Mouse (Mus musculus) thymus, adult 2 months (tissue): ENCODE measurements around the gene Wscd2. TPM values are rescaled to one million over a fixed set of nuclear protein-coding genes. Genes with fewer than 3 reads are reported as not detected.

Experiments used
- DNase-seq: peaks from one replicate; pipeline ENCODE4 v3.0.0; 2021
- H3K27ac ChIP-seq: fragments of 200-500 bp; 2 replicates; pipeline ENCODE4 v1.5.1; 2012; ENCODE audit warnings: low read length, control low read depth; ENCODE audit not compliant: control insufficient read depth, insufficient read depth
- H3K27me3 ChIP-seq: fragments of 200-500 bp; 2 replicates; pipeline ENCODE4 v1.6.1; 2012; ENCODE audit warnings: mild to moderate bottlenecking, low read length, moderate library complexity, mixed read lengths; ENCODE audit not compliant: control insufficient read depth, insufficient read depth
- H3K36me3 ChIP-seq: fragments of 200-500 bp; 2 replicates; pipeline ENCODE4 v1.6.1; 2012; ENCODE audit warnings: mild to moderate bottlenecking, low read length, moderate library complexity; ENCODE audit not compliant: control insufficient read depth, insufficient read depth
- H3K4me1 ChIP-seq: fragments of 200-500 bp; replicated peaks from 2 replicates; pipeline ENCODE4 v1.6.1; 2012; ENCODE audit warnings: low read length; ENCODE audit not compliant: control insufficient read depth, insufficient read depth
- H3K4me3 ChIP-seq: fragments of 200-500 bp; 2 replicates; pipeline ENCODE4 v1.5.1; 2012; ENCODE audit warnings: mild to moderate bottlenecking, low read length, control low read depth, moderate library complexity; ENCODE audit not compliant: control insufficient read depth, insufficient read depth
- CTCF ChIP-seq: fragments of 200-500 bp; IDR thresholded peaks from 2 replicates; pipeline ENCODE4 v1.5.1; 2012; ENCODE audit warnings: mild to moderate bottlenecking, control low read depth, low read length, moderate library complexity, borderline replicate concordance; ENCODE audit not compliant: control insufficient read depth, poor library complexity, insufficient read depth; ENCODE audit errors: extremely low read depth
- POLR2A ChIP-seq: fragments of 200-500 bp; IDR thresholded peaks from 2 replicates; pipeline ENCODE4 v1.6.1; 2012; ENCODE audit warnings: mild to moderate bottlenecking, low read length, control low read depth, moderate library complexity; ENCODE audit not compliant: control insufficient read depth, poor library complexity, insufficient read depth; ENCODE audit errors: extremely low read depth
- WGBS: fragments of 180-500 bp; shearing (Covaris S2); methylation state at CpG from one replicate; pipeline ENCODE4 v1.1.7; 2018; 5-methylcytosine and 5-hydroxymethylcytosine counted together
- polyA plus RNA-seq: library from polyadenylated mRNA; depleted of rRNA; stranded (reverse); fragments of >200 nt; gene quantifications from 2 replicates; pipeline ENCODE4 v1.2.3, GENCODE M21; 2012

The Wscd2 gene
- polyA plus RNA-seq, 1 experiment = 1.2 TPM

DNA sequence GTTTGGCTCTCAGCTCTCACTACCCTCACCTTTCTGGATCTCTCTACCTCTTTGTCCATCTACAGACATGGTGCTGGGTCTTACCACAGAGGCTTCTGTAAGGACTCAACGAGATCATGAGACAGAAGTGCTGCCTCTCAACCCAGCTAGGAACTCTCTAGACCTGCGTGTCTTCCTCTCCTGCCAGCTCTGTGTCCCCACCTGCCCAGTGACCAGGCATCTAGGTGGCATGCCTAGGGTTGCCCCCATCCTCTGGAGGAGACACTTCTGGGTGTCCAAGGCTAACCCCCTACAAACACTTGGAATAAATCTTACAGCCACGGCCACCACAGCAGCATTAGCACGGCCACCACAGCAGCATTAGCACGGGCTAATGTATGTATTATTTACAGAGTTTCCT is 119.8 kb downstream of the Wscd2 start:
- Histone ChIP-seq H3K27ac (no peak overlapping the region), H3K36me3 (no peaks in the 10 kb centered on the region), H3K4me1 (no peaks in the 10 kb centered on the region), H3K4me3 (no peak overlapping the region), H3K27me3 (no peaks in the 10 kb centered on the region)
- TF ChIP-seq CTCF (no peak), POLR2A (no peak)
- WGBS = 89% methylated on average over 5 of the region's 5 CpGs
- no peak for DNase-seq

DNA sequence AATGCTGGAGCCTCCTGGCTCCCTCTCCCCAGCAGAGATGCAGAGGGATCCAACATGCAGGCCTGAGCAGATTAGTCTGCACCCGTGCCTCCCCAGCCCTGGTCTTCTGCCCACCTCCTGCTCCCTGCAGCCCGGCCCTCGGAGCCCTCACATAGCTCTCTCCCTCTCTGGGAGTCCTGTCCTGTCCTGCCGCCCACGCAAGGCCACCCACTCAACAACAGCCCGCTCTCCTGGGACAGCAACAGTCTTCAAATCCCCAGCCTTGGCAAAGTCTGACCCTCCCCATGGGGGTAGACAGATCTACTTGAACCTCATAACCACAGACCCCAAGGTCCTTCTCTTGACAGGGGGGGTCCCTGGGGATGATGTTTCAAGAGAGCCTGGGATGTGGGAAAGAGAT is 120.4 kb downstream of the Wscd2 start:
- no peaks in the 10 kb centered on the region for H3K36me3 ChIP-seq
- no peak overlapping the region for H3K27ac ChIP-seq
- no peak for DNase-seq
- no peaks in the 10 kb centered on the region for H3K4me1 ChIP-seq
- WGBS = 93% methylated on average over 6 of the region's 6 CpGs
- no peaks in the 10 kb centered on the region for H3K27me3 ChIP-seq
- TF ChIP-seq POLR2A (no peak), CTCF (no peak)
- H3K4me3 ChIP-seq = no peak overlapping the region

DNA sequence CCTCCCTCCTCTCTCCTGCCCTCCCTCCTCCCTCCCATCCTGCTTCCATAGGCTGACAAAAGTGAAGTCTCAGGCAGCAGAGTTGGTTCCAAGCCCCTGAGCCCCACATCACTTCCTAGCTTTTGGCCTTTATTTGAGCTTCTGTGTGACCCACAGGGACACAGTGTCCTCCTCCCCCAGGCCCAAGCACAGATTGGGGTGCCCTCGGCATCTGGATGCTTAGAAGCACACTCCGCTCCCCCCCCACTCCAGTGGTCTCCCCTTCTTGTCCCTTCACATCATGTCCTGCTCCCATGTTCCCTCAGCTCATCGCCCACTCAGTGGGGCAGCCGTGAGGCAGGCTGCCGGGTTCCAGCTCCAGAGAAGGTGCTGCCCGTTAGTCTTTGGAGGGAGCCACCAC is 121.0 kb downstream of the Wscd2 start:
- WGBS = 91% methylated on average over 6 of the region's 6 CpGs
- Histone ChIP-seq H3K4me1 (no peaks in the 10 kb centered on the region), H3K4me3 (no peak overlapping the region), H3K36me3 (no peaks in the 10 kb centered on the region), H3K27me3 (no peaks in the 10 kb centered on the region), H3K27ac (no peak overlapping the region)
- TF ChIP-seq CTCF (no peak), POLR2A (no peak)
- no peak for DNase-seq

DNA sequence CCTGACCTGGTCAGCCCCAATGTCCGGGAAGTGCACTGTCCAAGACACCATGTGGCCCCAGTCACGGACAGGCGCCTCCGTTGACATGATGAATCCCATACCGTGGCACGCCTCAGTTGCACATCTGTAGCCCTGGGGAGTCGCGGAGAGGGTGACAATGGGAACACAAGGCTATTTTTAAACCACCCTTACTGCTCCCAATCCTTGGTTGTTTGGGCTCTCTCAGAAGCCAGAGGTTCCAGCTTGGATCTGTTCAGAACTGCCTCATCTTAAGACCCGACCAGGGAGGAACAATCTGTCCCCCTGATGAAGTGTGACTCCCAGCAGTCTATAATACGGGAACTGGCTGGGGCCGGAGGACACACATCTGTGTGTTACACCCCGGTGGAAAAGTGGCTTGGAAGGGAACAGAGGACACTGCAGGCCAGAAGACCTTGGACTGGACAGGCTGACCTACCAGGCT is 121.7 kb downstream of the Wscd2 start:
- Histone ChIP-seq H3K4me3 (no peak overlapping the region), H3K27me3 (no peaks in the 10 kb centered on the region), H3K4me1 (no peaks in the 10 kb centered on the region), H3K27ac (no peak overlapping the region), H3K36me3 (no peaks in the 10 kb centered on the region)
- WGBS = 87% methylated on average over 12 of the region's 12 CpGs
- no peak for DNase-seq
- TF ChIP-seq CTCF (no peak), POLR2A (no peak)

DNA sequence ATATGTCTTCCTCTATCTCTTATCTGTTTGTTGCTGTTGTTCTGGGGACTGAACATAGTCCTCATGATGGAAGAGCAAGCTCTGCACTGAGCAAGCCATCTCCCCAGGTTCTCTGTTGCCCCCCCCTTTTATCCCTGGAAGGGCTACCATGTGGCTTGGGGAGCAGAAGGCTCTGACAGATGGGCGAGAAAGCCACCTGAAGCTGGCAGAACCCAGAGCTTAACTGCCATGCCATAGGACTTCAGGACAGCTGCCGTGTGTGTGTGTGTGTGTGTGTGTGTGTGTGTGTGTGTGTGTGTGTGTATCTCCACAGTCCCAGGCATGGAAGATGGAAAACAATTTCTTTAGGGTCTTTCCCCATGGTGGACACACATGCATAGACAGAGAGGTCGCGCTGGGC is 128.6 kb downstream of the Wscd2 start:
- Histone ChIP-seq H3K27ac (no peak overlapping the region), H3K4me3 (no peak overlapping the region), H3K36me3 (no peaks in the 10 kb centered on the region), H3K27me3 (no peaks in the 10 kb centered on the region; the same call in 1 of the 2 replicates), H3K4me1 (peaks cover 7% of the 10 kb centered on the region; the same call in 1 of the 2 replicates)
- 87% methylated on average over 4 of the region's 4 CpGs for WGBS
- DNase-seq = no peak
- TF ChIP-seq POLR2A (no peak), CTCF (no peak)

DNA sequence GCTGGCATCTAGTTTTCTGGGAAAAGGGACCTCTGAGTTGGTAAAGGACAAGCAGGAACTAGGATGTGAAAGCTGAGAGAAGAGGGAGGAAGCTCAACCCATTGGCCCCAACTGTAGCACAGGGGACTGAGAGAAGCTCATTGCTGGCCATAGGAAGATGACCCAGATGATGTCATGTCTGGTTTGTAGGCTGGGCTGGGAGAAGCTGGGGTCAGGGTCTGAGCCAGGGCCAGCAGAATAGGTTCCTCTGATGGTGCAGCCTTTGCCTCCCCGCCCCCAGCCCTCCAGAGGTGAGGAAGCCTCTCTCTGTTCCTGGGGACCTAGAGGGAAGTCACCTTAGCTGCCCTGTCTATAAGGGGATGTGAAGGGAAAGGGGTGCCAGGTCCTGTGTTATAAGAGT is 129.0 kb downstream of the Wscd2 start:
- Histone ChIP-seq H3K27ac (no peak overlapping the region), H3K36me3 (no peaks in the 10 kb centered on the region), H3K27me3 (no peaks in the 10 kb centered on the region; the same call in 1 of the 2 replicates), H3K4me1 (peaks cover 7% of the 10 kb centered on the region; the same call in 1 of the 2 replicates), H3K4me3 (no peak overlapping the region)
- DNase-seq = no peak
- WGBS = 90% methylated on average over 1 of the region's 1 CpGs
- no peak for TF ChIP-seq CTCF
- TF ChIP-seq POLR2A = no peak

DNA sequence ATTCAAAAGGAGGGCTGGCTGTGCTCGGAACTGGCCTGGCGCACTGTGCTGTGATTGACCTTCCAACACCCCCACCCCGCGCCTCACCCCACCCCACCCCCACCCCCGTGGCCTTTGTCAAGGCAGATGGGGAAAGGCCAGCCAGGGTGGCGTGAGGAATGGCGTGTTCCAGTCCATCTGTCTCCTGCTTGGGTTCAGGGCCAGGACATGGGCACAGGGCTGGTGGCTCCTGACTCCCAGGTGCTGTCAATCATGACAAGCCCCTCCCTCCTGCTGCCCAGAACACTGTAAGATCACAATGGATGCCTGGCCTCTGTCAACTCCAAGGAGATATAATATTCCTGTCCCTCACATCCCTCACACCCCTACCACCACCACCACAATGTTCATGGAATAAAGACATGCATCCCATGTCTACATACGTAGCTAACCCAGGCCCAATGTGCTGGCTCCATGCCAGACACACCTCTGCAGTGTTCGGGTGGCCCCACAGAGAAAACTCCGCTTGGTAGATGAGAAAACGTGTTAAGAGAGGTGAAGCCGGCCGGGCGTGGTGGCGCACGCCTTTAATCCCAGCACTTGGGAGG is 130.1 kb downstream of the Wscd2 start:
- Histone ChIP-seq H3K4me1 (peaks cover 7% of the 10 kb centered on the region; the same call in 1 of the 2 replicates), H3K27ac (no peak overlapping the region), H3K4me3 (no peak overlapping the region), H3K36me3 (no peaks in the 10 kb centered on the region), H3K27me3 (no peaks in the 10 kb centered on the region; the same call in 1 of the 2 replicates)
- no peak for DNase-seq
- WGBS = 78% methylated on average over 16 of the region's 16 CpGs
- TF ChIP-seq CTCF = no peak
- no peak for TF ChIP-seq POLR2A
